Mouse (Mus musculus) frontal cortex, postnatal 14 days (tissue): ENCODE measurements at regions not wholly inside any gene's neighbourhood (a gene's known extent, or its start where the extent isn't known, plus 50 kb on each side); places are given as distances from the start of the nearest gene placed in this dataset.

Experiments used
- DNase-seq, 2 experiments: peaks; one replicate each; pipeline ENCODE4 v3.0.0; 2022; ENCODE audit warnings: low spot score in 2 of 2

- no peak for DNase-seq
Measured at GRCm38 (mm10) chr3:157842872-157843271, 82.0 kb downstream of the Cth start.

GRCm38 (mm10) chr3:157841164-157841719 is 83.6 kb downstream of the Cth start:
- no peak for DNase-seq

- DNase-seq = no peak
Measured at GRCm38 (mm10) chr3:157804307-157804706, 120.6 kb downstream of the Cth start.

- DNase-seq = no peak
Measured at GRCm38 (mm10) chr3:157803356-157803755, 121.5 kb downstream of the Cth start.

- no peak for DNase-seq
Measured at GRCm38 (mm10) chr3:157787559-157788256, 137.2 kb downstream of the Cth start.

- no peak for DNase-seq
Measured at GRCm38 (mm10) chr3:157781071-157781470, 143.8 kb downstream of the Cth start.

GRCm38 (mm10) chr3:157777779-157778178 is 147.1 kb downstream of the Cth start:
- DNase-seq = no peak

- DNase-seq = no peak
Measured at GRCm38 (mm10) chr3:157763487-157764199, 161.2 kb downstream of the Cth start.

- no peak for DNase-seq
Measured at GRCm38 (mm10) chr3:157759856-157760255, 165.0 kb downstream of the Cth start.

GRCm38 (mm10) chr3:157754826-157755225 is 170.1 kb downstream of the Cth start:
- DNase-seq = no peak

GRCm38 (mm10) chr3:157750266-157750665 is 174.6 kb downstream of the Cth start:
- no peak for DNase-seq

GRCm38 (mm10) chr3:157748395-157749037 is 176.4 kb downstream of the Cth start:
- DNase-seq = no peak

GRCm38 (mm10) chr3:157743000-157743399 is 176.3 kb downstream of the Ptger3 start:
- DNase-seq = no peak

GRCm38 (mm10) chr3:157739628-157740294 is 173.1 kb downstream of the Ptger3 start:
- no peak for DNase-seq

- DNase-seq = no peak
Measured at GRCm38 (mm10) chr3:157732136-157732940, 165.6 kb downstream of the Ptger3 start.

GRCm38 (mm10) chr3:157729711-157730367 is 163.1 kb downstream of the Ptger3 start:
- no peak for DNase-seq

- no peak for DNase-seq
Measured at GRCm38 (mm10) chr3:157724542-157724941, 157.8 kb downstream of the Ptger3 start.

GRCm38 (mm10) chr3:157723184-157723583 is 156.5 kb downstream of the Ptger3 start:
- DNase-seq = no peak

GRCm38 (mm10) chr3:157717313-157717921 is 150.7 kb downstream of the Ptger3 start:
- DNase-seq = peak; percentile 35 to 72

GRCm38 (mm10) chr3:157714023-157714422 is 147.3 kb downstream of the Ptger3 start:
- DNase-seq = no peak
